Mouse (Mus musculus): Measurements from ENCODE around the gene Hist1h2bb.
"Not testable (repeated sequence)": the region's sequence is repeated elsewhere in the genome, so short reads cannot be mapped to it uniquely, and the experiment has no call there.

GRCm38 (mm10) chr13:23752067-23752741, 5.7 kb downstream of the Hist1h2bb start, which contains the start of gene Hist1h3b:
- not testable (repeated sequence) for TF ChIP-seq POLR2A (IDR thresholded peaks at IDR 0.05; ENCODE audit: control insufficient read depth, extremely low read depth, insufficient read depth, low read length, poor library complexity); CTCF (IDR thresholded peaks at IDR 0.05; ENCODE audit: borderline replicate concordance, control insufficient read depth, extremely low read depth, insufficient read depth, low read length, poor library complexity)
